Mouse (Mus musculus): ENCODE measurements around the gene Spef2. TPM values are rescaled to one million over a fixed set of nuclear protein-coding genes. Genes with fewer than 3 reads are reported as not detected.
"Not testable (repeated sequence)": the region's sequence is repeated elsewhere in the genome, so short reads cannot be mapped to it uniquely, and the experiment has no call there.

Spef2 gene
- polyA plus RNA-seq (2012; rRNA removed) (0.05 and 0.14 TPM in 2 replicates), polyA plus RNA-seq (2014; fragmentation: Nextera tagmentation; extraction: Ambion mirVana) (0.06 TPM in 1 of 2 replicates, not detected in the other)

GRCm38 (mm10) chr15:9748359-9749102, at the start of gene Spef2:
Gene Spef2 (minus strand): TSS chr15:9748868.
- Histone ChIP-seq H3K36me3 (ENCODE audit: control insufficient read depth, insufficient read depth, low read length) (no peaks in the 10 kb centered on the region), H3K4me3 (replicated peaks; ENCODE audit: low read length) (peak within 1 kb of the TSS; percentile 17; the same call in 1 of the 2 replicates)
- ATAC-seq (ENCODE audit: low FRiP score, low read depth) = peak; percentile 87

GRCm38 (mm10) chr15:9794131-9794530, 45.5 kb upstream of the Spef2 start:
- no peak for ATAC-seq (ENCODE audit: low FRiP score, low read depth)
- Histone ChIP-seq H3K27me3 (ENCODE audit: control insufficient read depth, insufficient read depth, low read length) (no peaks in the 10 kb centered on the region), H3K9ac (ENCODE audit: low read depth, low read length, severe bottlenecking) (no peak overlapping the region), H3K4me3 (replicated peaks; ENCODE audit: low read length) (no peak overlapping the region), H3K36me3 (ENCODE audit: control insufficient read depth, insufficient read depth, low read length) (no peaks in the 10 kb centered on the region), H3K9me3 (ENCODE audit: control insufficient read depth, low read length) (no peaks in the 10 kb centered on the region), H3K4me2 (replicated peaks; ENCODE audit: low read depth, low read length, severe bottlenecking) (no peak overlapping the region), H3K27ac (replicated peaks; ENCODE audit: low read depth, low read length) (no peak overlapping the region), H3K4me1 (ENCODE audit: control insufficient read depth, insufficient read depth, low read length) (no peaks in the 10 kb centered on the region)
- 88% methylated on average over 3 of the region's 3 CpGs for WGBS
- no peak for TF ChIP-seq POLR2A (IDR thresholded peaks at IDR 0.05; ENCODE audit: borderline replicate concordance, extremely low read depth, insufficient read depth, insufficient read length)
- DNase-seq (ENCODE audit: low spot score) = no peak

More at GRCm38 (mm10) chr15:9748359-9749102, at the start of gene Spef2:
- WGBS = 26% methylated on average over 16 of the region's 16 CpGs
- Histone ChIP-seq H3K4me1 (ENCODE audit: control insufficient read depth, insufficient read depth, low read length) (no peaks in the 10 kb centered on the region), H3K4me2 (replicated peaks; ENCODE audit: low read depth, low read length, severe bottlenecking) (peak within 1 kb of the TSS; percentile 39), H3K9me3 (ENCODE audit: control insufficient read depth, low read length) (no peaks in the 10 kb centered on the region), H3K27me3 (ENCODE audit: control insufficient read depth, insufficient read depth, low read length) (no peaks in the 10 kb centered on the region), H3K9ac (ENCODE audit: low read depth, low read length, severe bottlenecking) (no peak within 1 kb of the TSS), H3K27ac (replicated peaks; ENCODE audit: low read depth, low read length) (no peak within 1 kb of the TSS)
- no peak for TF ChIP-seq POLR2A (IDR thresholded peaks at IDR 0.05; ENCODE audit: borderline replicate concordance, extremely low read depth, insufficient read depth, insufficient read length)
- DNase-seq (ENCODE audit: low spot score) = peak; percentile 67

GRCm38 (mm10) chr15:9788245-9789030, 39.8 kb upstream of the Spef2 start:
- no peak overlapping the region for H3K9ac ChIP-seq (ENCODE audit: low read depth, low read length, severe bottlenecking)
- H3K4me1 ChIP-seq (ENCODE audit: control insufficient read depth, insufficient read depth, low read length) = no peaks in the 10 kb centered on the region
- no peak for TF ChIP-seq POLR2A (IDR thresholded peaks at IDR 0.05; ENCODE audit: borderline replicate concordance, extremely low read depth, insufficient read depth, insufficient read length)
- DNase-seq (ENCODE audit: low spot score) = no peak
- H3K4me2 ChIP-seq (replicated peaks; ENCODE audit: low read depth, low read length, severe bottlenecking) = no peak overlapping the region
- H3K27me3 ChIP-seq (ENCODE audit: control insufficient read depth, insufficient read depth, low read length) = no peaks in the 10 kb centered on the region
- no peak for ATAC-seq (ENCODE audit: low FRiP score, low read depth)
- 46% methylated on average over 3 of the region's 3 CpGs for WGBS
- no peak overlapping the region for H3K4me3 ChIP-seq (replicated peaks; ENCODE audit: low read length)
- no peak overlapping the region for H3K27ac ChIP-seq (replicated peaks; ENCODE audit: low read depth, low read length)
- no peaks in the 10 kb centered on the region for H3K9me3 ChIP-seq (ENCODE audit: control insufficient read depth, low read length)
- H3K36me3 ChIP-seq (ENCODE audit: control insufficient read depth, insufficient read depth, low read length) = no peaks in the 10 kb centered on the region

GRCm38 (mm10) chr15:9774222-9775142, 25.8 kb upstream of the Spef2 start:
- ATAC-seq (ENCODE audit: low FRiP score, low read depth); H3K27ac ChIP-seq (replicated peaks; ENCODE audit: low read depth, low read length); H3K4me2 ChIP-seq (replicated peaks; ENCODE audit: low read depth, low read length, severe bottlenecking); H3K27me3 ChIP-seq (ENCODE audit: control insufficient read depth, insufficient read depth, low read length); H3K4me3 ChIP-seq (replicated peaks; ENCODE audit: low read length); DNase-seq (ENCODE audit: low spot score); H3K4me1 ChIP-seq (ENCODE audit: control insufficient read depth, insufficient read depth, low read length); H3K36me3 ChIP-seq (ENCODE audit: control insufficient read depth, insufficient read depth, low read length); H3K9ac ChIP-seq (ENCODE audit: low read depth, low read length, severe bottlenecking); H3K9me3 ChIP-seq (ENCODE audit: control insufficient read depth, low read length): not testable (repeated sequence)
- 89% methylated on average over 6 of the region's 6 CpGs for whole genome bisulfite sequencing
